Mouse (Mus musculus): Measurements from ENCODE around the gene Tnmd.

The Tnmd gene

GRCm38 (mm10) chrX:133850680-133851079 lies at the start of gene Tnmd:
Gene Tnmd (plus strand): TSS chrX:133850980.
- no peak for DNase-seq

- DNase-seq = no peak
Measured at GRCm38 (mm10) chrX:133853637-133854036, 2.9 kb downstream of the Tnmd start.

GRCm38 (mm10) chrX:133869743-133870142 lies 19.0 kb downstream of the Tnmd start:
- no peak for DNase-seq

- DNase-seq = no peak
Measured at GRCm38 (mm10) chrX:133887308-133887707, 36.5 kb downstream of the Tnmd start.

- no peak for DNase-seq
Measured at GRCm38 (mm10) chrX:133888111-133888510, 37.3 kb downstream of the Tnmd start.

GRCm38 (mm10) chrX:133898014-133898542 lies 47.3 kb downstream of the Tnmd start, which contains the start of gene Tspan6:
Gene Tspan6 (minus strand): TSS chrX:133898429.
- DNase-seq = peak; percentile 70

- no peak for DNase-seq
Measured at GRCm38 (mm10) chrX:133908261-133908660, 57.5 kb downstream of the Tnmd start, which contains the start of gene Srpx2. Gene Srpx2 (plus strand): TSS chrX:133908426.

GRCm38 (mm10) chrX:133911397-133912103 lies 60.8 kb downstream of the Tnmd start:
- DNase-seq = no peak

- no peak for DNase-seq
Measured at GRCm38 (mm10) chrX:133913006-133913405, 62.2 kb downstream of the Tnmd start.

GRCm38 (mm10) chrX:133914219-133914618 lies 63.4 kb downstream of the Tnmd start:
- DNase-seq = no peak
